Mouse (Mus musculus) forebrain, embryonic 15.5 days (tissue): Measurements from ENCODE around the gene Ptp4a2. TPM values are rescaled to one million over a fixed set of nuclear protein-coding genes. Genes with fewer than 3 reads are reported as not detected.
A peak's percentile ranks its signal among the peaks of the same experiment; 100 is the strongest.

Experiments
- ATAC-seq: fragments of 200-750 bp; cut with Nextera tagmentation; replicated peaks from 2 replicates; pipeline ENCODE4 v1.8.0; 2017; ENCODE audit warnings: mild to moderate bottlenecking, moderate TSS enrichment, moderate library complexity
- H3K27ac ChIP-seq: fragments of 300-500 bp; sonication (generic); replicated peaks from 2 replicates; pipeline ENCODE4 v1.5.1; 2015; ENCODE audit warnings: mild to moderate bottlenecking, inconsistent platforms
- H3K27me3 ChIP-seq: fragments of 300-500 bp; sonication (generic); 2 replicates; pipeline ENCODE4 v1.6.1; 2015; ENCODE audit warnings: inconsistent platforms
- H3K36me3 ChIP-seq: fragments of 300-500 bp; sonication (generic); 2 replicates; pipeline ENCODE4 v1.6.1; 2015; ENCODE audit warnings: mild to moderate bottlenecking, inconsistent platforms
- H3K4me1 ChIP-seq: fragments of 300-500 bp; sonication (generic); 2 replicates; pipeline ENCODE4 v1.6.1; 2015; ENCODE audit warnings: inconsistent platforms
- H3K4me2 ChIP-seq: fragments of 300-500 bp; sonication (generic); replicated peaks from 2 replicates; pipeline ENCODE4 v1.6.1; 2015; ENCODE audit warnings: mild to moderate bottlenecking, inconsistent platforms
- H3K4me3 ChIP-seq: fragments of 300-500 bp; sonication (generic); 2 replicates; pipeline ENCODE4 v1.5.1; 2015; ENCODE audit warnings: mild to moderate bottlenecking, inconsistent platforms
- H3K9ac ChIP-seq: fragments of 300-500 bp; sonication (generic); replicated peaks from 2 replicates; pipeline ENCODE4 v1.6.1; 2015; ENCODE audit warnings: mild to moderate bottlenecking, inconsistent platforms
- H3K9me3 ChIP-seq: fragments of 300-500 bp; sonication (generic); 2 replicates; pipeline ENCODE4 v1.6.1; 2016; ENCODE audit warnings: inconsistent platforms
- WGBS: fragments of 180-500 bp; shearing (Covaris S2); methylation state at CpG from one replicate; pipeline ENCODE4 v1.1.7; 2015; ENCODE audit warnings: mixed read lengths; 5-methylcytosine and 5-hydroxymethylcytosine counted together
- polyA plus RNA-seq: library from polyadenylated mRNA; unstranded; fragments of >200 nt; fragmentation: Nextera tagmentation; extraction: Ambion mirVana; gene quantifications from 2 replicates; pipeline ENCODE4 v1.2.1, GENCODE M21; 2015

Gene Ptp4a2
- polyA plus RNA-seq, 1 experiment from 2014 or later: 315 TPM

DNA sequence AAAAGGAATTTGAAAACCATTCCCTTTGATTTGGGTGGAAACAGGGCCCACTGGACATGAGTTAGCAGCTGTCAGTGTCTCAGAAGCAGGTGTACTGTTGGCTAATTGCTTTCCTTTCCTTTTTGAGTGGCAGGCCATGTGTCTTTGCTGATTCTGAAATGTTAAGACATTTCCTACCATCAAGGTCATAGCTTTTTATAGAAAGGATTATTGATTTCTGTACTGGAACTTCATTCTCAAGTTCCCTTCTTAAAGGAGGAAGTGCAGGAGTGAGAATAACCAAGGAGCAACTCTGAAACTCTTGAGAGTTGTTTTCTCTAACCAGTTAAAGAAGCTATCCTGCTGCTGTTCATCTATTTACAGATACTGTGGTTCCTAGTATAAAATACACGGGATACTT lies 18.8 kb downstream of the Ptp4a2 start:
- H3K27ac ChIP-seq: no peak overlapping the region
- H3K36me3 ChIP-seq: no peaks in the 10 kb centered on the region
- WGBS: 64% methylated on average over 1 of the region's 1 CpGs
- no peak overlapping the region for H3K4me3 ChIP-seq
- H3K27me3 ChIP-seq: no peaks in the 10 kb centered on the region
- H3K4me2 ChIP-seq: no peak overlapping the region
- peaks cover 24% of the 10 kb centered on the region for H3K4me1 ChIP-seq
- no peaks in the 10 kb centered on the region for H3K9me3 ChIP-seq
- ATAC-seq: no peak
- H3K9ac ChIP-seq: no peak overlapping the region

DNA sequence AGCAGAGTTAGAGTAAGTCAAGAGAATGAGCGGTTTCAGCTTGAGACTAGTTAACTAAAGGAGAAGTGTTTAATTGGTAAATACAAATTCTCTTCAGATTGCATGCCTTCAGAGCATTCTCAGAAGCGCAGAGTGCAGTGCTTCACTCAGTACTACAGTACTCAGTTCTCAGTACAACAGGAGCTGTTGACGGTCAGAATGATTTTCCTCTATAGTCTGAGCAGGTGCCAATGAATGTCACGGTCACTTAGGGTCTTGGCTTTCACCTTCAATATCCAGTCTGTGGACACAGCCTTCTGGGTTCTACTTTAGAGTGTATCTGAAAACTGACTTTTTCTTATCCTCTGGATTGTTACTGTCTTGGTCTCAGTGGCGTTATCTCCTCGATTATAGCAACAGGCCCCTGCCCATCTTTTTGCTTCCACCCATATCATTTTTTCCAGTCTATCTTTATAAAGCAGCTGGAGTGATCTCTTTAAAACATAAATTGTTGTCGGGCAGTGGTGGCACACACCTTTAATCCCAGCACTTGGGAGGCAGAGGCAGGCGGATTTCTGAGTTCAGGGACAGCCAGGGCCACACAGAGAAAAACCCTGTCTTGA lies 19.4 kb downstream of the Ptp4a2 start:
- H3K27me3 ChIP-seq: no peaks in the 10 kb centered on the region
- no peak overlapping the region for H3K4me3 ChIP-seq
- H3K4me2 ChIP-seq: no peak overlapping the region
- no peak overlapping the region for H3K27ac ChIP-seq
- no peak overlapping the region for H3K9ac ChIP-seq
- H3K9me3 ChIP-seq: no peaks in the 10 kb centered on the region
- peaks cover 24% of the 10 kb centered on the region for H3K4me1 ChIP-seq
- ATAC-seq: no peak
- WGBS: 94% methylated on average over 8 of the region's 8 CpGs
- no peaks in the 10 kb centered on the region for H3K36me3 ChIP-seq

GRCm38 (mm10) chr4:129834581-129834980 lies 23.6 kb downstream of the Ptp4a2 start:
- H3K9ac ChIP-seq: no peak overlapping the region

GRCm38 (mm10) chr4:129835296-129835695 lies 24.3 kb downstream of the Ptp4a2 start:
- Histone ChIP-seq H3K4me2 (no peak overlapping the region), H3K4me3 (no peak overlapping the region), H3K4me1 (0 out of 2 replicates have a peak, but pooled peaks cover 9% of the 10 kb centered on the region), H3K9me3 (no peaks in the 10 kb centered on the region), H3K36me3 (no peaks in the 10 kb centered on the region), H3K27me3 (no peaks in the 10 kb centered on the region), H3K9ac (no peak overlapping the region), H3K27ac (no peak overlapping the region)
- WGBS: 94% methylated on average over 7 of the region's 7 CpGs
- no peak for ATAC-seq

More at GRCm38 (mm10) chr4:129834581-129834980, 23.6 kb downstream of the Ptp4a2 start:
- Histone ChIP-seq H3K4me2 (no peak overlapping the region), H3K36me3 (no peaks in the 10 kb centered on the region), H3K27me3 (no peaks in the 10 kb centered on the region), H3K4me1 (0 out of 2 replicates have a peak, but pooled peaks cover 10% of the 10 kb centered on the region), H3K9me3 (no peaks in the 10 kb centered on the region), H3K27ac (no peak overlapping the region), H3K4me3 (no peak overlapping the region)
- no peak for ATAC-seq
- 85% methylated on average over 6 of the region's 6 CpGs for WGBS

DNA sequence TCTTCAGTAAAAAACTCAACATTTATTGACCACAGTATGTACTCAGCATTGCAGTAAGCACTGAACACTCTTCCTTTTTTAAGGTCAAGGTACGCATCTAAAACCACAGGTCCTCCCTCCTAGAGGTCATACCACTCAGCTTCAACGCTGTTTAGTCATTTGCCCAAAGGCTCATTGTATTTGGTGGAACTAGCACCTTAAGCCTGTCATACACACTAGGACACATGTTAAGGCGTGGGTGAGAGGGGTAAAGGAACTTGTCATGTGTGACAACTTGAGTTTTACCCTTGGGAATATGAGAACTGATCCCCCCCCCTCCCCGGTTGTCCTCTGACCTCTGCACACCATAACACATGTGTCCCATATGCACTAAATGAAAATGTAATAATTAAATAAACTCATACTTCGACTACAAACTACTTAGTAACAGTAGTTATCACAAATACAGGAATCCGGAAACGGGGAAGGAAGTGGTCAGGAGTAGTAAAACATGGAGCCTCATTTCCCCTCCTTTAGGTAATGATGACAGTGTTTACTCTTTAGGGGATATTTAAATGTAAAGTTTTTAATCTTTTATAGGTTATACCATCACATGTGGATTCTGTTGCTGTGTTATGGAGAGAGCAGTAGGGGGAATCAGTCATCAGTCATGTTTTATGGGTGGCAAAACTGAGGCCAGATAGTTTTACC lies 29.0 kb downstream of the Ptp4a2 start:
- Histone ChIP-seq H3K4me3 (no peak overlapping the region), H3K9ac (no peak overlapping the region), H3K27ac (no peak overlapping the region), H3K4me1 (no peaks in the 10 kb centered on the region), H3K27me3 (no peaks in the 10 kb centered on the region), H3K4me2 (no peak overlapping the region), H3K36me3 (peaks cover 29% of the 10 kb centered on the region), H3K9me3 (no peaks in the 10 kb centered on the region)
- 96% methylated on average over 7 of the region's 7 CpGs for WGBS
- ATAC-seq: no peak

DNA sequence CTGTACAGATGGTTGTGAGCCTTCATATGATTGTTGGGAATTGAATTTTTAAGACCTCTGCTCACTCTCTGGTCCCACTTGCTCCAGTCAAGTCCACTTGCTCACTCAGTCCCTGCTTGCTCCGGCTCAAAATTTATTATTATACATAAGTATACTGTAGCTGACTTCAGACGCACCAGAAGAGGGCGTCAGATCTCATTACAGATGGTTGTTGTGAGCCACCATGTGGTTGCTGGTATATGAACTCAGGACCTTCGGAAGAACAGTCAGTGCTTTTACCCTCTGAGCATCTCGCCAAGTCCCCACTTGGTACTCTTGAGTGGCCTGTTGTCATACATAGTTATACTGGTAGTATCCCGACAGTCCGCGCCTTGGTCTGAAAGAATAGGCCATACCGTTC lies 35.8 kb downstream of the Ptp4a2 start:
- no peak overlapping the region for H3K9ac ChIP-seq
- H3K9me3 ChIP-seq: no peaks in the 10 kb centered on the region
- H3K36me3 ChIP-seq: peaks cover 52% of the 10 kb centered on the region
- no peak for ATAC-seq
- H3K4me1 ChIP-seq: no peaks in the 10 kb centered on the region
- H3K4me3 ChIP-seq: no peak overlapping the region
- WGBS: 85% methylated on average over 9 of the region's 9 CpGs
- H3K27me3 ChIP-seq: no peaks in the 10 kb centered on the region
- H3K27ac ChIP-seq: no peak overlapping the region
- no peak overlapping the region for H3K4me2 ChIP-seq

DNA sequence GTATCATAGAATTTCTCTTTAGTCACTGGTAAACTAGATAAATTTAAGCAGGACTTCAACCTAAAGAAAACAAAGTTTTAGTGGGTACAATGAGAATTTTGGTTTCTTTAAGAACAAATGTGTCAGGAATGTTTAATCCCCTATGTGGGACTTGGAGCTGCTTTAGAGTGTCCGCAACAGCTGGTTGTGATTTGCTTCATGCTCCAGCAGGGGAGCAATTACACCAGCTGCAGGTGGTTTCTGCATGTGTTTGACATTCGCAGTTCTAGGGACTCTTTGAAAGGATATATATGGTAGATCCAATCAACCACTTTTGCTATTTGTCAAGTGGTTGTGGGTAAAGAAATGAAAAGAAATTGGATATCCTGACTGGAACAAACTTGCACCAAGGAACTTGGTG lies 39.5 kb downstream of the Ptp4a2 start:
- Histone ChIP-seq H3K27ac (no peak overlapping the region), H3K4me3 (no peak overlapping the region), H3K4me1 (peaks cover 4% of the 10 kb centered on the region), H3K9ac (no peak overlapping the region), H3K27me3 (no peaks in the 10 kb centered on the region), H3K9me3 (no peaks in the 10 kb centered on the region), H3K36me3 (peaks cover 27% of the 10 kb centered on the region), H3K4me2 (no peak overlapping the region)
- WGBS: 75% methylated on average over 2 of the region's 2 CpGs
- ATAC-seq: no peak

- WGBS: 78% methylated on average over 3 of the region's 3 CpGs
- Histone ChIP-seq H3K9ac (no peak overlapping the region), H3K27me3 (no peaks in the 10 kb centered on the region), H3K4me1 (peaks cover 11% of the 10 kb centered on the region), H3K27ac (no peak overlapping the region), H3K9me3 (no peaks in the 10 kb centered on the region), H3K36me3 (peaks cover 17% of the 10 kb centered on the region), H3K4me3 (no peak overlapping the region), H3K4me2 (no peak overlapping the region)
- no peak for ATAC-seq
These were observed 40.8 kb downstream of the Ptp4a2 start for GRCm38 (mm10) chr4:129851861-129852260.

GRCm38 (mm10) chr4:129853053-129853452 lies 42.0 kb downstream of the Ptp4a2 start:
- peaks cover 11% of the 10 kb centered on the region for H3K4me1 ChIP-seq
- no peak overlapping the region for H3K4me2 ChIP-seq
- WGBS: 74% methylated on average over 2 of the region's 2 CpGs
- H3K27me3 ChIP-seq: no peaks in the 10 kb centered on the region
- no peak overlapping the region for H3K9ac ChIP-seq
- peaks cover 12% of the 10 kb centered on the region for H3K36me3 ChIP-seq
- H3K27ac ChIP-seq: no peak overlapping the region
- H3K9me3 ChIP-seq: no peaks in the 10 kb centered on the region
- no peak overlapping the region for H3K4me3 ChIP-seq
- no peak for ATAC-seq

DNA sequence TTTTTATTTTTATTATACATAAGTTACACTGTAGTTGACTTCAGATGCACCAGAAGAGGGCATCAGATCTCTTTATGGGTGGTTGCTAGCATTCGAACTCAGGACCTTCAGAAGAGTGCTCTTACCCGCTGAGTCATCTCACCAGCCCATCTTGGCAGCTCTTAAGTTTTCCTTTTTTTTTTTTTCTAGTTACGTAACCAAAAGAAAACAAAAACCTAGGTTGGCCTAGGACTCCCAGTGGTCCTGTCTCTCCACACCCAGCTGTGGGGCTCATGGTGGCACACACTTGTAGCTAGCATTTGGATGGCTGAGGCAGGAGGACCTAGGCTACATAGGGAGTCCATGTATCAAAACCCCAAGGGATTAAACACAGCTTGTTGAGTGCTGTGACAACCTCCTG lies 43.0 kb downstream of the Ptp4a2 start:
- no peaks in the 10 kb centered on the region for H3K9me3 ChIP-seq
- ATAC-seq: no peak
- 97% methylated on average over 3 of the region's 3 CpGs for WGBS

GRCm38 (mm10) chr4:129854615-129855014 lies 43.6 kb downstream of the Ptp4a2 start:
- no peaks in the 10 kb centered on the region for H3K27me3 ChIP-seq
- no peak overlapping the region for H3K4me2 ChIP-seq
- WGBS: 85% methylated on average over 3 of the region's 3 CpGs
- no peak overlapping the region for H3K27ac ChIP-seq
- H3K9ac ChIP-seq: no peak overlapping the region
- peaks cover 7% of the 10 kb centered on the region for H3K36me3 ChIP-seq
- H3K4me3 ChIP-seq: no peak overlapping the region
- no peak for ATAC-seq
- no peaks in the 10 kb centered on the region for H3K9me3 ChIP-seq
- H3K4me1 ChIP-seq: peaks cover 11% of the 10 kb centered on the region

More for the DNA sequence above, 43.0 kb downstream of the Ptp4a2 start:
- Histone ChIP-seq H3K9ac (no peak overlapping the region), H3K27ac (no peak overlapping the region), H3K36me3 (peaks cover 9% of the 10 kb centered on the region), H3K4me2 (no peak overlapping the region), H3K4me1 (peaks cover 11% of the 10 kb centered on the region), H3K4me3 (no peak overlapping the region), H3K27me3 (no peaks in the 10 kb centered on the region)

GRCm38 (mm10) chr4:129855051-129855970 lies 44.3 kb downstream of the Ptp4a2 start:
- Histone ChIP-seq H3K9me3 (no peaks in the 10 kb centered on the region), H3K27ac (peak overlapping the region; percentile 27; the same call in 1 of the 2 replicates), H3K4me1 (peaks cover 11% of the 10 kb centered on the region), H3K27me3 (no peaks in the 10 kb centered on the region), H3K4me3 (no peak overlapping the region), H3K36me3 (peaks cover 7% of the 10 kb centered on the region), H3K4me2 (no peak overlapping the region), H3K9ac (no peak overlapping the region)
- no peak for ATAC-seq
- 81% methylated on average over 16 of the region's 16 CpGs for WGBS
